In the genomic region with DNA sequence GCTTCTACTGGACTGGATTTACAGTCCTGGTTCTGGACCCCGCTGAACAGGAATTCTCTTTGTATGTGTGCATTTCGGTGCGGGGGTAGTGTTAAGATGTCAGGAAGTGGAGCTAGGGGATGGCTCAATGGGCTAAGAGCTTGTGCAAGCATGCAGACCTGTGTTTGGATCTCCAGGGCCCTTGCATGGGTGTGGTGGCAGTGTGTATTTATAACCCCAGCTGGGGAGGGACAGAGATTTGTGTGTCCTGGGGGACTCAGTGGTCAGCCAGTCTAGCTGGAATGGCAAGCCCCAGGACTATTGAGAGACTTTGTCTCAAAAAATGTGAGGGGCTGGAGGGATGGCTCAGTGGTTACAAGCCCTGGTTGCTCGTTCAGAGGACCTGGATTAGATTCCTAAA, we compare ENCODE assay signal across 23 mouse cellular contexts.
DNase-seq lines count a peak whose midpoint lies in the region; ATAC-seq lines count a peak whose summit lies in the region.
"Had no signal": no experiment of that assay in that cellular context is flagged by ENCODE, and none has a peak within 500 bp of the region (broad histone marks: within the 10 kb centered on the region; RNA-seq: fewer than 3 reads in every experiment).

No protein-coding gene starts in this region.

- H3K9me3 ChIP-seq in embryonic facial prominence, embryonic 12.5 days: no peaks in the 10 kb centered on the region
- no peaks in the 10 kb centered on the region for H3K9me3 ChIP-seq in embryonic facial prominence, embryonic 10.5 days
- H3K9me3 ChIP-seq in midbrain, embryonic 11.5 days (ENCODE audit: control insufficient read depth, low read length): no peaks in the 10 kb centered on the region
- H3K9me3 ChIP-seq in midbrain, embryonic 13.5 days: no peaks in the 10 kb centered on the region
- H3K9me3 ChIP-seq: embryonic facial prominence, embryonic 15.5 days; forebrain, embryonic 12.5 days; G1E; heart, embryonic 13.5 days; hindbrain, embryonic 15.5 days had no signal

- H3K27me3 ChIP-seq in embryonic facial prominence, embryonic 12.5 days: no peaks in the 10 kb centered on the region
- H3K27me3 ChIP-seq in embryonic facial prominence, embryonic 10.5 days (replicated peaks; ENCODE audit: low read depth, poor library complexity, severe bottlenecking): no peaks in the 10 kb centered on the region
- H3K27me3 ChIP-seq in midbrain, embryonic 11.5 days (ENCODE audit: control insufficient read depth, insufficient read depth, low read length): no peaks in the 10 kb centered on the region
- H3K27me3 ChIP-seq in midbrain, embryonic 13.5 days: no peaks in the 10 kb centered on the region
- H3K27me3 ChIP-seq: embryonic facial prominence, embryonic 15.5 days; forebrain, embryonic 12.5 days; heart, embryonic 13.5 days; hindbrain, embryonic 15.5 days had no signal

- H3K4me3 ChIP-seq in embryonic facial prominence, embryonic 12.5 days: no peak overlapping the region
- H3K4me3 ChIP-seq in embryonic facial prominence, embryonic 10.5 days: no peak overlapping the region
- H3K4me3 ChIP-seq in midbrain, embryonic 11.5 days (ENCODE audit: low read depth, low read length): no peak overlapping the region
- no peak overlapping the region for H3K4me3 ChIP-seq in midbrain, embryonic 13.5 days (replicated peaks)
- H3K4me3 ChIP-seq: embryonic facial prominence, embryonic 15.5 days; erythroblast, embryonic 14.5 days; forebrain, embryonic 12.5 days; gastrocnemius, adult 2 months; heart, embryonic 13.5 days; hindbrain, embryonic 15.5 days had no signal

- WGBS in embryonic facial prominence, embryonic 12.5 days: 64% methylated on average over 4 of the region's 4 CpGs
- 73% methylated on average over 4 of the region's 4 CpGs for WGBS in embryonic facial prominence, embryonic 10.5 days
- 82% methylated on average over 4 of the region's 4 CpGs for WGBS in midbrain, embryonic 11.5 days
- WGBS in midbrain, embryonic 13.5 days: 76% methylated on average over 4 of the region's 4 CpGs

- no peak for DNase-seq in embryonic facial prominence, embryonic 10.5 days (ENCODE audit: low spot score)
- peak; percentile 75 for DNase-seq in midbrain, embryonic 11.5 days (ENCODE audit: low spot score, missing footprints)
- DNase-seq in ovary, postnatal 14 days (ENCODE audit: low spot score): no peak
- DNase-seq: adrenal gland, postnatal 10 days; B cell, adult 2 months; cerebellum, adult 11 months; cerebellum, adult 8-10 months; cerebellum, postnatal 14 days; gastrocnemius, adult 2 months; gastrocnemius, postnatal 25 days; heart, postnatal 36 days had no signal

- no peaks in the 10 kb centered on the region for H3K36me3 ChIP-seq in embryonic facial prominence, embryonic 12.5 days
- no peaks in the 10 kb centered on the region for H3K36me3 ChIP-seq in embryonic facial prominence, embryonic 10.5 days (replicated peaks)
- no peaks in the 10 kb centered on the region for H3K36me3 ChIP-seq in midbrain, embryonic 11.5 days (ENCODE audit: control insufficient read depth, insufficient read depth, low read length)
- no peaks in the 10 kb centered on the region for H3K36me3 ChIP-seq in midbrain, embryonic 13.5 days
- H3K36me3 ChIP-seq: embryonic facial prominence, embryonic 15.5 days; forebrain, embryonic 12.5 days; G1E; heart, embryonic 13.5 days; hindbrain, embryonic 15.5 days had no signal

- no peak for ATAC-seq in embryonic facial prominence, embryonic 12.5 days (ENCODE audit: insufficient number of reproducible peaks, insufficient read depth, low FRiP score, low TSS enrichment)
- no peak for ATAC-seq in midbrain, embryonic 11.5 days (ENCODE audit: low FRiP score)
- ATAC-seq in midbrain, embryonic 13.5 days: no peak
- ATAC-seq in megakaryocyte progenitor cell, adult 5-6 weeks (replicated peaks; ENCODE audit: poor library complexity): 0 out of 2 replicates have a peak, but pooled peaks have one; percentile 23
- ATAC-seq in megakaryocyte-erythroid progenitor cell, adult 5-6 weeks (replicated peaks; ENCODE audit: low FRiP score, low TSS enrichment, poor library complexity, severe bottlenecking): no peak
- ATAC-seq: CD4-positive, CD25-positive, alpha-beta regulatory T cell, adult 4 months; forebrain, embryonic 16.5 days had no signal

- H3K27ac ChIP-seq in embryonic facial prominence, embryonic 12.5 days: no peak overlapping the region
- H3K27ac ChIP-seq in embryonic facial prominence, embryonic 10.5 days (replicated peaks): no peak overlapping the region
- H3K27ac ChIP-seq in midbrain, embryonic 11.5 days (ENCODE audit: low read depth, low read length): no peak overlapping the region
- H3K27ac ChIP-seq in midbrain, embryonic 13.5 days: no peak overlapping the region
- H3K27ac ChIP-seq: embryonic facial prominence, embryonic 15.5 days; forebrain, embryonic 12.5 days; gastrocnemius, adult 2 months; heart, embryonic 13.5 days; hindbrain, embryonic 15.5 days had no signal

- H3K4me2 ChIP-seq in embryonic facial prominence, embryonic 12.5 days (replicated peaks): no peak overlapping the region
- no peak overlapping the region for H3K4me2 ChIP-seq in midbrain, embryonic 11.5 days
- no peak overlapping the region for H3K4me2 ChIP-seq in midbrain, embryonic 13.5 days (replicated peaks)
- H3K4me2 ChIP-seq: embryonic facial prominence, embryonic 15.5 days; forebrain, embryonic 12.5 days; heart, embryonic 13.5 days; hindbrain, embryonic 15.5 days had no signal

- H3K9ac ChIP-seq in embryonic facial prominence, embryonic 12.5 days: 0 out of 2 replicates have a peak overlapping the region, but pooled peaks have one; percentile 8
- no peak overlapping the region for H3K9ac ChIP-seq in midbrain, embryonic 11.5 days (ENCODE audit: low read length)
- no peak overlapping the region for H3K9ac ChIP-seq in midbrain, embryonic 13.5 days (replicated peaks)
- H3K9ac ChIP-seq: embryonic facial prominence, embryonic 15.5 days; forebrain, embryonic 12.5 days; heart, embryonic 13.5 days; hindbrain, embryonic 15.5 days had no signal

- peaks cover 8% of the 10 kb centered on the region for H3K4me1 ChIP-seq in embryonic facial prominence, embryonic 12.5 days
- H3K4me1 ChIP-seq in embryonic facial prominence, embryonic 10.5 days: peaks cover 15% of the 10 kb centered on the region
- H3K4me1 ChIP-seq in midbrain, embryonic 11.5 days (ENCODE audit: control insufficient read depth, insufficient read depth, low read length): no peaks in the 10 kb centered on the region
- peaks cover 2% of the 10 kb centered on the region; the same call in 1 of the 2 replicates for H3K4me1 ChIP-seq in midbrain, embryonic 13.5 days (replicated peaks)
